Mouse (Mus musculus) stomach, embryonic 16.5 days (tissue): ENCODE measurements around the gene Gm128. TPM values are rescaled to one million over a fixed set of nuclear protein-coding genes. Genes with fewer than 3 reads are reported as not detected.
A peak's percentile ranks its signal among the peaks of the same experiment; 100 is the strongest.

Source experiments
- ATAC-seq: fragments of 200-750 bp; cut with Nextera tagmentation; 2 replicates; pipeline ENCODE4 v1.8.0; 2017; ENCODE audit warnings: moderate number of reproducible peaks, moderate TSS enrichment; ENCODE audit not compliant: insufficient read depth, low FRiP score
- H3K27ac ChIP-seq: fragments of 300-500 bp; sonication (generic); 2 replicates; pipeline ENCODE4 v1.5.1; 2014; ENCODE audit warnings: low read length
- H3K27me3 ChIP-seq: fragments of 300-500 bp; sonication (generic); 2 replicates; pipeline ENCODE4 v1.6.1; 2014; ENCODE audit warnings: low read length, control low read depth, mixed read lengths; ENCODE audit not compliant: control insufficient read depth, insufficient read depth
- H3K36me3 ChIP-seq: fragments of 300-500 bp; sonication (generic); 2 replicates; pipeline ENCODE4 v1.6.1; 2014; ENCODE audit warnings: low read length; ENCODE audit not compliant: control insufficient read depth, insufficient read depth
- H3K4me1 ChIP-seq: fragments of 300-500 bp; sonication (generic); 2 replicates; pipeline ENCODE4 v1.6.1; 2014; ENCODE audit warnings: low read length, control low read depth, mixed read lengths; ENCODE audit not compliant: control insufficient read depth, insufficient read depth
- H3K4me2 ChIP-seq: fragments of 300-500 bp; sonication (generic); 2 replicates; pipeline ENCODE4 v1.6.1; 2014; ENCODE audit warnings: low read depth, low read length, mixed read lengths
- H3K4me3 ChIP-seq: fragments of 300-500 bp; sonication (generic); replicated peaks from 2 replicates; pipeline ENCODE4 v1.5.1; 2014; ENCODE audit warnings: mild to moderate bottlenecking, low read length
- H3K9ac ChIP-seq: fragments of 300-500 bp; sonication (generic); 2 replicates; pipeline ENCODE4 v1.6.1; 2014; ENCODE audit warnings: low read length
- H3K9me3 ChIP-seq: fragments of 300-500 bp; sonication (generic); replicated peaks from 2 replicates; pipeline ENCODE4 v1.6.1; 2016; ENCODE audit warnings: low read length, control low read depth; ENCODE audit not compliant: control insufficient read depth
- WGBS: fragments of 180-500 bp; shearing (Covaris S2); extraction: QIAGEN DNeasy Blood & Tissue Kit; methylation state at CpG from one replicate; pipeline ENCODE4 v1.1.7; 2014; 5-methylcytosine and 5-hydroxymethylcytosine counted together
- polyA plus RNA-seq: library from polyadenylated mRNA; unstranded; fragments of >200 nt; fragmentation: Nextera tagmentation; extraction: Ambion mirVana; gene quantifications from 2 replicates; pipeline ENCODE4 v1.2.1, GENCODE M21; 2015

Gm128 gene
- polyA plus RNA-seq, 1 experiment from 2014 or later: 0.52 TPM

GRCm38 (mm10) chr3:95284062-95284461 is 42.7 kb upstream of the Gm128 start:
- 14% methylated on average over 1 of the region's 1 CpGs for WGBS
- Histone ChIP-seq H3K27ac (peak overlapping the region; percentile 99), H3K9ac (peak overlapping the region; percentile 89), H3K36me3 (peaks cover 7% of the 10 kb centered on the region; the same call in 1 of the 2 replicates), H3K27me3 (no peaks in the 10 kb centered on the region), H3K4me3 (peak overlapping the region; percentile 83), H3K9me3 (no peaks in the 10 kb centered on the region), H3K4me2 (peak overlapping the region; percentile 95), H3K4me1 (peaks cover 18% of the 10 kb centered on the region)
- no peak for ATAC-seq

GRCm38 (mm10) chr3:95283589-95283941 is 42.2 kb upstream of the Gm128 start:
- peak overlapping the region; percentile 95 for H3K4me2 ChIP-seq
- H3K4me3 ChIP-seq: peak overlapping the region; percentile 83
- no peak for ATAC-seq
- H3K27ac ChIP-seq: peak overlapping the region; percentile 99
- H3K9ac ChIP-seq: peak overlapping the region; percentile 89
- H3K9me3 ChIP-seq: no peaks in the 10 kb centered on the region
- WGBS: 1% methylated on average over 7 of the region's 7 CpGs
- H3K4me1 ChIP-seq: peaks cover 18% of the 10 kb centered on the region
- peaks cover 6% of the 10 kb centered on the region; the same call in 1 of the 2 replicates for H3K36me3 ChIP-seq
- no peaks in the 10 kb centered on the region for H3K27me3 ChIP-seq

GRCm38 (mm10) chr3:95282865-95283588 is 41.6 kb upstream of the Gm128 start:
- peak overlapping the region; percentile 83 for H3K4me3 ChIP-seq
- no peaks in the 10 kb centered on the region for H3K9me3 ChIP-seq
- no peaks in the 10 kb centered on the region for H3K27me3 ChIP-seq
- peak overlapping the region; percentile 99 for H3K27ac ChIP-seq
- H3K4me1 ChIP-seq: peaks cover 18% of the 10 kb centered on the region
- 0 out of 2 replicates have a peak, but pooled peaks cover under 1% of the 10 kb centered on the region for H3K36me3 ChIP-seq
- WGBS: under 1% methylated on average over 51 of the region's 51 CpGs
- peak; percentile 73 for ATAC-seq
- H3K9ac ChIP-seq: peak overlapping the region; percentile 89
- peak overlapping the region; percentile 95 for H3K4me2 ChIP-seq

GRCm38 (mm10) chr3:95282381-95282864 is 41.0 kb upstream of the Gm128 start:
- Histone ChIP-seq H3K9ac (peak overlapping the region; percentile 89), H3K27me3 (no peaks in the 10 kb centered on the region), H3K36me3 (no peaks in the 10 kb centered on the region), H3K27ac (peak overlapping the region; percentile 99), H3K4me1 (peaks cover 20% of the 10 kb centered on the region), H3K9me3 (no peaks in the 10 kb centered on the region), H3K4me3 (peak overlapping the region; percentile 83), H3K4me2 (peak overlapping the region; percentile 95)
- whole genome bisulfite sequencing: under 1% methylated on average over 11 of the region's 11 CpGs
- 0 out of 2 replicates have a peak, but pooled peaks have one; percentile 0 for ATAC-seq

GRCm38 (mm10) chr3:95281216-95282126 is 40.1 kb upstream of the Gm128 start, which contains the start of the genes Mindy1 and Prune1:
Gene Mindy1 (plus strand): TSS chr3:95281345.
Gene Prune1 (minus strand): TSS chr3:95282076.
- H3K9me3 ChIP-seq: no peaks in the 10 kb centered on the region
- peak; percentile 91 for ATAC-seq
- H3K36me3 ChIP-seq: no peaks in the 10 kb centered on the region
- peak within 1 kb of the TSS; percentile 90 for H3K9ac ChIP-seq
- no peaks in the 10 kb centered on the region for H3K27me3 ChIP-seq
- H3K27ac ChIP-seq: peak within 1 kb of the TSS; percentile 99
- WGBS: under 1% methylated on average over 53 of the region's 53 CpGs
- H3K4me1 ChIP-seq: peaks cover 24% of the 10 kb centered on the region
- H3K4me3 ChIP-seq: peak within 1 kb of the TSS; percentile 83
- H3K4me2 ChIP-seq: peak within 1 kb of the TSS; percentile 95

- Histone ChIP-seq H3K27ac (peak overlapping the region; percentile 94), H3K36me3 (no peaks in the 10 kb centered on the region), H3K4me1 (peaks cover 24% of the 10 kb centered on the region), H3K9ac (peak overlapping the region; percentile 90), H3K4me3 (peak overlapping the region; percentile 83), H3K4me2 (peak overlapping the region; percentile 95), H3K9me3 (no peaks in the 10 kb centered on the region), H3K27me3 (no peaks in the 10 kb centered on the region)
- 6% methylated on average over 8 of the region's 8 CpGs for WGBS
- ATAC-seq: no peak
Measured at GRCm38 (mm10) chr3:95280747-95281146, 39.3 kb upstream of the Gm128 start.

- H3K4me1 ChIP-seq: peaks cover 10% of the 10 kb centered on the region
- no peak overlapping the region for H3K4me3 ChIP-seq
- ATAC-seq: no peak
- no peak overlapping the region for H3K9ac ChIP-seq
- WGBS: 84% methylated on average over 1 of the region's 1 CpGs
- H3K27ac ChIP-seq: 0 out of 2 replicates have a peak overlapping the region, but pooled peaks have one; percentile 10
- no peak overlapping the region for H3K4me2 ChIP-seq
- H3K36me3 ChIP-seq: no peaks in the 10 kb centered on the region
- H3K9me3 ChIP-seq: no peaks in the 10 kb centered on the region
- no peaks in the 10 kb centered on the region for H3K27me3 ChIP-seq
Measured at GRCm38 (mm10) chr3:95277149-95277551, 35.8 kb upstream of the Gm128 start.

- Histone ChIP-seq H3K4me3 (no peak overlapping the region), H3K27me3 (no peaks in the 10 kb centered on the region), H3K4me1 (peaks cover 10% of the 10 kb centered on the region), H3K27ac (no peak overlapping the region), H3K4me2 (no peak overlapping the region), H3K36me3 (no peaks in the 10 kb centered on the region), H3K9me3 (no peaks in the 10 kb centered on the region), H3K9ac (no peak overlapping the region)
- WGBS: 68% methylated on average over 5 of the region's 5 CpGs
- no peak for ATAC-seq
Measured at GRCm38 (mm10) chr3:95276428-95276934, 35.1 kb upstream of the Gm128 start.
